Mouse (Mus musculus): ENCODE results near the gene Mfsd12. TPM values are rescaled to one million over a fixed set of nuclear protein-coding genes. Genes with fewer than 3 reads are reported as not detected.
A peak's percentile ranks its signal among the peaks of the same experiment; 100 is the strongest.

Mfsd12 gene
- polyA plus RNA-seq, 1 experiment: 8.2 TPM

- no peaks in the 10 kb centered on the region for H3K27me3 ChIP-seq (ENCODE audit: control insufficient read depth, insufficient read depth, insufficient read length)
- H3K79me2 ChIP-seq (ENCODE audit: control insufficient read depth, insufficient read depth): peaks cover 30% of the 10 kb centered on the region
- peak within 1 kb of the TSS; percentile 99 for H3K4me3 ChIP-seq (ENCODE audit: insufficient read depth, poor library complexity, severe bottlenecking)
- peaks cover 51% of the 10 kb centered on the region for H3K36me3 ChIP-seq (ENCODE audit: control insufficient read depth, insufficient read depth)
- peaks cover 20% of the 10 kb centered on the region for H3K79me3 ChIP-seq (ENCODE audit: low read depth)
- H3ac ChIP-seq (ENCODE audit: control insufficient read depth, insufficient read length, low read depth): peak within 1 kb of the TSS; percentile 99
- TF ChIP-seq CEBPB (IDR thresholded peaks at IDR 0.05; ENCODE audit: low read depth) (no peak), MAX (IDR thresholded peaks at IDR 0.05) (peak; percentile 100)
Observed at GRCm38 (mm10) chr10:81320550-81321347, 36.5 kb upstream of the Mfsd12 start, which contains the start of gene Cactin. Gene Cactin, plus strand, starts transcription at chr10:81321103.

- Histone ChIP-seq H3ac (ENCODE audit: control insufficient read depth, insufficient read length, low read depth) (peak overlapping the region; percentile 99), H3K79me3 (ENCODE audit: low read depth) (peaks cover 20% of the 10 kb centered on the region), H3K4me3 (ENCODE audit: insufficient read depth, poor library complexity, severe bottlenecking) (peak overlapping the region; percentile 99), H3K27me3 (ENCODE audit: control insufficient read depth, insufficient read depth, insufficient read length) (no peaks in the 10 kb centered on the region), H3K79me2 (ENCODE audit: control insufficient read depth, insufficient read depth) (peaks cover 30% of the 10 kb centered on the region), H3K36me3 (ENCODE audit: control insufficient read depth, insufficient read depth) (peaks cover 53% of the 10 kb centered on the region)
- TF ChIP-seq MYOD1 (IDR thresholded peaks at IDR 0.05; ENCODE audit: control insufficient read depth, insufficient read length, low read depth) (no peak), MYOG (IDR thresholded peaks at IDR 0.05; ENCODE audit: control insufficient read depth, extremely low read depth, insufficient read length) (no peak), CEBPB (IDR thresholded peaks at IDR 0.05; ENCODE audit: low read depth) (no peak), CTCF (IDR thresholded peaks at IDR 0.05; ENCODE audit: control insufficient read depth, insufficient read depth, insufficient read length) (no peak), MAX (IDR thresholded peaks at IDR 0.05) (no peak), FOSL1 (IDR thresholded peaks at IDR 0.05; ENCODE audit: insufficient read depth, low read length, poor library complexity, severe bottlenecking) (no peak)
Observed at GRCm38 (mm10) chr10:81321436-81321835, 35.9 kb upstream of the Mfsd12 start.

GRCm38 (mm10) chr10:81322444-81322843 is 34.8 kb upstream of the Mfsd12 start:
- TF ChIP-seq FOSL1 (IDR thresholded peaks at IDR 0.05; ENCODE audit: insufficient read depth, low read length, poor library complexity, severe bottlenecking) (no peak), USF1 (IDR thresholded peaks at IDR 0.05; ENCODE audit: low read depth) (no peak), MYOG (IDR thresholded peaks at IDR 0.05; ENCODE audit: control insufficient read depth, extremely low read depth, insufficient read length) (no peak), MAX (IDR thresholded peaks at IDR 0.05) (no peak), CEBPB (IDR thresholded peaks at IDR 0.05; ENCODE audit: low read depth) (no peak), MYOD1 (IDR thresholded peaks at IDR 0.05; ENCODE audit: control insufficient read depth, insufficient read length, low read depth) (no peak)

GRCm38 (mm10) chr10:81323141-81323775 is 34.0 kb upstream of the Mfsd12 start:
- H3K4me3 ChIP-seq (ENCODE audit: insufficient read depth, poor library complexity, severe bottlenecking): no peak overlapping the region
- peaks cover 20% of the 10 kb centered on the region for H3K79me3 ChIP-seq (ENCODE audit: low read depth)
- TF ChIP-seq CEBPB (IDR thresholded peaks at IDR 0.05; ENCODE audit: low read depth) (no peak), MYOG (IDR thresholded peaks at IDR 0.05; ENCODE audit: control insufficient read depth, extremely low read depth, insufficient read length) (no peak), USF1 (IDR thresholded peaks at IDR 0.05; ENCODE audit: low read depth) (no peak), FOSL1 (IDR thresholded peaks at IDR 0.05; ENCODE audit: insufficient read depth, low read length, poor library complexity, severe bottlenecking) (no peak), CTCF (IDR thresholded peaks at IDR 0.05; ENCODE audit: control insufficient read depth, insufficient read depth, insufficient read length) (no peak), MYOD1 (IDR thresholded peaks at IDR 0.05; ENCODE audit: control insufficient read depth, insufficient read length, low read depth) (no peak), MAX (IDR thresholded peaks at IDR 0.05) (no peak)
- no peaks in the 10 kb centered on the region for H3K27me3 ChIP-seq (ENCODE audit: control insufficient read depth, insufficient read depth, insufficient read length)
- peaks cover 30% of the 10 kb centered on the region for H3K79me2 ChIP-seq (ENCODE audit: control insufficient read depth, insufficient read depth)
- H3ac ChIP-seq (ENCODE audit: control insufficient read depth, insufficient read length, low read depth): no peak overlapping the region
- peaks cover 52% of the 10 kb centered on the region for H3K36me3 ChIP-seq (ENCODE audit: control insufficient read depth, insufficient read depth)

More at GRCm38 (mm10) chr10:81322444-81322843, 34.8 kb upstream of the Mfsd12 start:
- H3K79me2 ChIP-seq (ENCODE audit: control insufficient read depth, insufficient read depth): peaks cover 30% of the 10 kb centered on the region
- H3K27me3 ChIP-seq (ENCODE audit: control insufficient read depth, insufficient read depth, insufficient read length): no peaks in the 10 kb centered on the region
- H3K79me3 ChIP-seq (ENCODE audit: low read depth): peaks cover 20% of the 10 kb centered on the region
- peaks cover 60% of the 10 kb centered on the region for H3K36me3 ChIP-seq (ENCODE audit: control insufficient read depth, insufficient read depth)
- peak overlapping the region; percentile 99 for H3K4me3 ChIP-seq (ENCODE audit: insufficient read depth, poor library complexity, severe bottlenecking)
- peak overlapping the region; percentile 37 for H3ac ChIP-seq (ENCODE audit: control insufficient read depth, insufficient read length, low read depth)

- Histone ChIP-seq H3K27me3 (ENCODE audit: control insufficient read depth, insufficient read depth, insufficient read length) (no peaks in the 10 kb centered on the region), H3K4me3 (ENCODE audit: insufficient read depth, poor library complexity, severe bottlenecking) (no peak overlapping the region), H3K79me3 (ENCODE audit: low read depth) (peaks cover 20% of the 10 kb centered on the region), H3K36me3 (ENCODE audit: control insufficient read depth, insufficient read depth) (peaks cover 50% of the 10 kb centered on the region), H3K79me2 (ENCODE audit: control insufficient read depth, insufficient read depth) (peaks cover 30% of the 10 kb centered on the region), H3ac (ENCODE audit: control insufficient read depth, insufficient read length, low read depth) (no peak overlapping the region)
- no peak for TF ChIP-seq CTCF (IDR thresholded peaks at IDR 0.05; ENCODE audit: control insufficient read depth, insufficient read depth, insufficient read length)
- TF ChIP-seq USF1 (IDR thresholded peaks at IDR 0.05; ENCODE audit: low read depth): no peak
- TF ChIP-seq MYOD1 (IDR thresholded peaks at IDR 0.05; ENCODE audit: control insufficient read depth, insufficient read length, low read depth): no peak
- TF ChIP-seq CEBPB (IDR thresholded peaks at IDR 0.05; ENCODE audit: low read depth): no peak
- TF ChIP-seq MAX (IDR thresholded peaks at IDR 0.05): no peak
- no peak for TF ChIP-seq FOSL1 (IDR thresholded peaks at IDR 0.05; ENCODE audit: insufficient read depth, low read length, poor library complexity, severe bottlenecking)
- no peak for TF ChIP-seq MYOG (IDR thresholded peaks at IDR 0.05; ENCODE audit: control insufficient read depth, extremely low read depth, insufficient read length)
Observed at GRCm38 (mm10) chr10:81323791-81324530, 33.3 kb upstream of the Mfsd12 start.

All from C2C12 (cell line).